Mouse (Mus musculus): ENCODE results near the gene Pcx.
A peak's percentile ranks its signal among the peaks of the same experiment; 100 is the strongest.
"Not testable (repeated sequence)": the region's sequence is repeated elsewhere in the genome, so short reads cannot be mapped to it uniquely, and the experiment has no call there.

Pcx gene

GRCm38 (mm10) chr19:4579296-4579695 lies 69.0 kb downstream of the Pcx start:
- peak in 1 of 2 experiments; percentile 46 for DNase-seq (ENCODE audit: inconsistent age in 2 of 2, low spot score in 1 of 2)

GRCm38 (mm10) chr19:4583856-4584255 lies 73.6 kb downstream of the Pcx start:
- DNase-seq (ENCODE audit: inconsistent age in 2 of 2, low spot score in 1 of 2): no peak

GRCm38 (mm10) chr19:4586783-4587182 lies 76.5 kb downstream of the Pcx start:
- DNase-seq (ENCODE audit: inconsistent age in 2 of 2, low spot score in 1 of 2): not testable (repeated sequence)

- no peak for DNase-seq (ENCODE audit: inconsistent age in 2 of 2, low spot score in 1 of 2)
These were observed 77.2 kb downstream of the Pcx start for GRCm38 (mm10) chr19:4587426-4587825.

- no peak for DNase-seq (ENCODE audit: inconsistent age in 2 of 2, low spot score in 1 of 2)
These were observed 78.2 kb downstream of the Pcx start for GRCm38 (mm10) chr19:4588430-4588829.

GRCm38 (mm10) chr19:4589081-4589480 lies 78.8 kb downstream of the Pcx start:
- peak in 1 of 2 experiments; percentile 58 for DNase-seq (ENCODE audit: inconsistent age in 2 of 2, low spot score in 1 of 2)

DNA sequence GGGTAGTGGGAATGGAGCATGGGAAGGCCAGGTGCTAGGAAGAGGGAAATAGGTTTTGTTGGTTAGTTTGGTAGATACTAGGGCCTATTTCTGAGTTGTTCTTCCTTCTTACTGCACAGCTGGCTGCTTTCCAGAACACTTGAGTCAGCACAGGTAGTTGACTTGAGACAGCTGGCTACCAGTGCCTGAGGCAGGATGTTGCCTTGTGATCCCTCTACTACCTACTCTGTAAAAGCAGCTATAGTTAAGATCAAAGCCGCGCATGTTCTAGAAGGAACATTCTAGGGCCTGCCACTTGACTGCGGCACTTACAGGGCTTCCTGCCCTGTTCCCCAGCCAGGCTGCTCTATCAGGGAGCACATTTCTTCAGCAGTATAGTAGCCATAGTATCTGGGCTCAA lies 79.8 kb downstream of the Pcx start:
- DNase-seq (ENCODE audit: inconsistent age in 2 of 2, low spot score in 1 of 2): peak in 1 of 2 experiments; percentile 50

DNA sequence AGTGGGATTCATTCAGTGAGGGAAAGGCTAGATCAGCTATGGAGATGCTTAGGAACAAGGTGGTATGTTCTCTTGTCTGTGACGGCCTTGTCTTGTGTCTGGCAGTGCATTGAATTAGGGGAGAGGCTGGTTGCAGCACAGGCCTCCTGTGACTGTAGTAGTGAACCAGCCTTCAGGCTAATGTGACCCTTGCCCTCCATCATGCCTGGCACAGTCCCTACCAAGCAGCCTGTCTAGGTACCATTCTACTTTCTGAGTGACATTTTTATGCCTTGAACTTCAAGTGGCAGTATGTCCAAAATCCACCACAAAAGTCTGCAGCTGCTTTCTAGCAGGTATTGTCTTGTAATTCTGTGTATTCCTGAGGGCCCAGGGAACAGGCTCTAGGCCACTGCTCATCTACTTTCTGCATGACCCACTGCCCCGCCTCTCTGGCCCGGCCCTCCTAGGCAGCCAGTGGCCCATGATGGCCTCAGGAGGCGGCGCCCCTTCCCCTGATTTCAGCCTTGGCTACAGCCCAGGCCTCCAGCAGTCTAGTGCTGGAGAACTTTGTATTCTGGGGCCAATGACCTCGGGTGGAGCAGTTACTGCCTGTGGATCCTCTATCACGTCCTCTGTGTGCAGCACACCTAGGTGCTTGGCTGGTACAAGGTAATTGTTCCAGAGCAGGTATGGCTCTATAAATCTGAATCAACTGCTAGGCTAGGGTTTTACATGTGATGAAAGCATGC lies 83.7 kb downstream of the Pcx start:
- DNase-seq (ENCODE audit: inconsistent age in 2 of 2, low spot score in 1 of 2): peak in 1 of 2 experiments; percentile 62

DNA sequence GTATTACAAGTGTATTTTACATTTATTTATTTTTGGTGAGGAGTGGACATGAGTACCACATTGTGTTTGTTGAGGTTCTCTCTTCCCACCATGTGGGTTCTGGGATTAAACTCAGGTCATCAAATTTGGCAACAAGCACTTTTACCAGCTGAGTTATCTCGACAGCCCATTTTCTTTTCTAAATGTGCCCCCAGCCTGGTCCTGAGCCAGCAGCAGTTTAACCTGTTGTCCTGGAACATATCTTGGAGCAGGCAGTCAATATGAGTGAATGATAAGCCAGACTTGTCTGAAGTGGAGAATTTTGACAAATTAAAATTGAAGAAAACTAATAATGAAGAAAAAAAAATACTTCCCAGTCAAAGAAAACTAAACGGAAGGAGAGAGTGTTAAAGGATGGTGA lies 85.8 kb downstream of the Pcx start:
- DNase-seq (ENCODE audit: inconsistent age in 2 of 2, low spot score in 1 of 2): no peak

DNA sequence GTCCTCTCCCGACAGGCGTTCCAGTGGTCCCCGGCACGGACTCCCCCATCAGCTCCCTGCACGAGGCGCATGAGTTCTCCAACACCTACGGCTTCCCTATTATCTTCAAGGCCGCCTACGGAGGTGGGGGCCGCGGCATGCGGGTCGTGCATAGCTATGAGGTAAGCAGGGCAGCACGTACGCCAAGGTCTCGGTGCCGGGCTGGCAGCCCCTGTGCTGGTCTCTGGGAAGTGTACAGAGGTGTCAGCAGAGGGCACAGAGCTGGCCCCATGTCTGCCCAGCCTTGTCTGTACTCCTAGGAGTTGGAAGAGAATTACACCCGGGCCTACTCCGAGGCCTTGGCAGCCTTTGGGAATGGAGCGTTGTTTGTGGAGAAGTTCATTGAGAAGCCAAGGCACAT lies 92.2 kb downstream of the Pcx start:
- DNase-seq (ENCODE audit: inconsistent age in 2 of 2, low spot score in 1 of 2): no peak

DNA sequence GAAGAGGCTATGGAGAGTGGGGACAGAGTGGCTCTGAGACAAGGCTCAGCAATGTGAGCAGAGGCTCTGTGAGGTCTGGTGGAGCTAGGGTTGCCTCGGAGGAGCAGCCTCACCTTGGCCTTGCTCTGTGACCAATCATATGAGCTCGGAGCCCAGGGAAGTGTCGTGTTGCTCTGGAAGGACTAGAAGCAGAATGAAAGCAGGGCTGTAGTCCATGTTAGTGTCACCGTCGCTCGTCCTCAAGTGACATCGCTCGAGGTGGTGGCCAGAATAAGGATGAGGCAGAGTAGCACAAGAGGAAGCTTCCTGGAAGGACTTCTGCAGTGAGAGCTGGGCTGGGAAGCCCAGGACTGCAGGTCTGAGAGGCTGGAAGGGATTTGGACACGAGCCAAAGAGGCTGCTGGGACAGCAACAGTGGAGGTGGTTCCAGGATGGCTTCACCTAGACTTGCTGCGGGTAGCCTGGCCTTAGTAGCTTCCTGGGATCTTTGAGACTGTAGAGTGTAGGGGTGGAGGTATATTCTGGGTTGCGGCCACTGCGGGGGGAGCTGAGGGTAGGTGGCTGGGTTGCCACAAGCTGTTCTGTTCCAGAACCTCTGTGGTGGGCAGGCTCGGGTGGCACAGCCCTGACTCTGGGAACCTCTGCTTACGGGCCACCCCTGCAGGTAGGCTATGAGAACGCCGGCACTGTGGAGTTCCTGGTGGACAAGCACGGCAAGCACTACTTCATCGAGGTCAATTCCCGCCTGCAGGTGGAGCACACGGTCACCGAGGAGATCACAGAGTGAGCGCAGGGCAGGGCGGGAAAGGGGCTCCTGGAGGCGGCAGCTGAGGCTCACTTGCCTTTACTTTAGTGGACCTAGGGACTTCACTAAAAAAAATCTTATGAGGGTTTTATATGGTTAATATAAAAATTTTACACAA lies 93.8 kb downstream of the Pcx start:
- DNase-seq (ENCODE audit: inconsistent age in 2 of 2, low spot score in 1 of 2): no peak

- no peak for DNase-seq (ENCODE audit: inconsistent age in 2 of 2, low spot score in 1 of 2)
These were observed 95.4 kb downstream of the Pcx start for GRCm38 (mm10) chr19:4605654-4606053.

GRCm38 (mm10) chr19:4607406-4607805 lies 97.1 kb downstream of the Pcx start:
- DNase-seq (ENCODE audit: inconsistent age in 2 of 2, low spot score in 1 of 2): no peak

- no peak for DNase-seq (ENCODE audit: inconsistent age in 2 of 2, low spot score in 1 of 2)
These were observed 98.2 kb downstream of the Pcx start for GRCm38 (mm10) chr19:4608511-4608910.

DNA sequence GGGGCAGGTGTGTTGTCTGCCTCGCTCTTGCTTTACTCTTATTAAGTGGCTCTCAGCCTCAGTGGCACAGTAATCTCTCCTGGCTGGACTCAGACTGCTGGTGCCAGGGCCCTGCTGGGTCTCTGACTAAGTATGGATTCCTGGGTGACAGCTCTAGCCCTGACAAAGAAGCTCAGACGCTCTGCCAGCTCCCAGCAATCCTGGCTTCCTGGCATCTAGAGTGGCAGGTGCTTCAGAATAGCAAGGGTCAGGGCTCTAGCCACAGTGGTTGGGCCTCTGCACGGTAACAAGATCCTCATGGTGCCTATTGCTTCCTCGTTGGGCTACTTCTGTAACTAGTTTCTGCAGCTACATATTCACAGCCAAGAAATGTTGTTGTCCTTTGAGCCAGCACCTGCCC lies 99.8 kb downstream of the Pcx start:
- DNase-seq (ENCODE audit: inconsistent age in 2 of 2, low spot score in 1 of 2): no peak

- DNase-seq (ENCODE audit: inconsistent age in 2 of 2, low spot score in 1 of 2): peak in 1 of 2 experiments; percentile 34
These were observed 102.1 kb downstream of the Pcx start for GRCm38 (mm10) chr19:4612181-4612961.

GRCm38 (mm10) chr19:4613464-4614304 lies 103.4 kb downstream of the Pcx start:
- no peak for DNase-seq (ENCODE audit: inconsistent age in 2 of 2, low spot score in 1 of 2)

DNA sequence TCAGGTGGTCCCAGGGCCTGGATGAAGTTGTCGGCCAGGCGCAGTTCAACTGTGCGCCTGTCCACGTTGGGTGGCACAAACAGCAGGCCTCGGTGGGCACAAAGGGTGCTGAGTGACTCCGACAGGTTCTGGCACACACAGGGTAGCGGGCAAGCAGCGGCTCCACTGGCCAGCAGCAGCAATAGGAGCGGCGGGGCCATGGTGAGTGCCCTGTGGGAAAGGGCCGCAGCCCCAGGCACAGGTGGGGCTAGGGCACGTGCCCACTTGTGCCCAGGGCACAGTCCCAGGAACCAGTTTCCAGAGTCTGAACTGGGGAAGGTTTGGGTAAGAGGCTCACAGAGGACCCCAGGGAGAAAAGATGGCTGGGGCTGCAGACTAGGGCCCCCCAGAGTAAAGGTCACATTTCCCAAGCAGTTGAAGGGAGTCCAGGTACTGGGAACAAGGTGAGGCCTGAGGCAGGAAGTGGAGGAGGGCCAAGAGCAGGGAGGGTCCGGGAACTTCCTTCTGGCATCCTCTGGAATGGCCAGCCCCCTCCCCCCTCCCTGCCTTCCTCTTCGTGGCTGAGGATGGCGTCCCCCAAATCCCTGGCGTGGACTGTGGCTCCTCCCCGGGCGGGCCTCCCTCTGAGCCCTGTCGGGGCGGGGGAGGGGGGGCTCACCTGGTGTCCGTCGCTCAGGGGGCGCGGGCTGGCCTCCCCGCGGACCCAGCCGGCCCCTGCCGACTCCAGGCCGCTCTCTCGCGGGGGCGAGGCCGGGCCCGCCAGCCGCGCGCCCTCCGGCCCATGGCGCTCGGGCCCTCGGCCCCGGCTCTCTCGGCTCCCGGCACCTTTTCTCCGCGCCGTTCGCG lies 104.3 kb downstream of the Pcx start:
- peak in 1 of 2 experiments; percentile 71 for DNase-seq (ENCODE audit: inconsistent age in 2 of 2, low spot score in 1 of 2)
